Mouse (Mus musculus): ENCODE measurements at regions not wholly inside any gene's neighbourhood (a gene's known extent, or its start where the extent isn't known, plus 50 kb on each side); places are given as distances from the start of the nearest gene placed in this dataset.

DNA sequence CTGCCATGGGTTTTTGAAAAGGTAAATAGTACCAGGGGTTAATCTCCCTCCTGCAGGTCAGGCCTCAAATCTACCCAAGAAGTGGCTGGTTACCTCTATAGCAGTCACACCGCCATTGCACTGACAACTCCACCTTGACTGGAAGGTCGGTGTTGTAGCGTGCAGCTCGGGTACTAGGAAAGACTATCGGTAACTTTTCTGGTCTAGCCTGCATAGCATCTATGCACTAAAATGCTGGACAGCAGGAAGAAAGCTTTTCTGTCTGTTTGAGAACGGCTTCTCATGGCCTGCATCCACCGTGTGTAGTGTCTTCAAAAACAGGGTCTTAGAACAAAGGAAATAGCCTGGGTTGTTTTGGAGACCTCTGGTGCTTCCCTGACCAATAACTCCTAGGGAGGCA is 88.8 kb downstream of the Bms1 start:
- H3K9me3 ChIP-seq (replicated peaks): no peaks in the 10 kb centered on the region
- DNase-seq (ENCODE audit: low spot score): no peak
- no peak overlapping the region for H3K4me3 ChIP-seq
- H3K4me1 ChIP-seq: no peaks in the 10 kb centered on the region
- no peaks in the 10 kb centered on the region for H3K36me3 ChIP-seq
- H3K27me3 ChIP-seq (ENCODE audit: low read depth, poor library complexity, severe bottlenecking): no peaks in the 10 kb centered on the region
- H3K27ac ChIP-seq: no peak overlapping the region
- 92% methylated on average over 7 of the region's 7 CpGs for WGBS

DNA sequence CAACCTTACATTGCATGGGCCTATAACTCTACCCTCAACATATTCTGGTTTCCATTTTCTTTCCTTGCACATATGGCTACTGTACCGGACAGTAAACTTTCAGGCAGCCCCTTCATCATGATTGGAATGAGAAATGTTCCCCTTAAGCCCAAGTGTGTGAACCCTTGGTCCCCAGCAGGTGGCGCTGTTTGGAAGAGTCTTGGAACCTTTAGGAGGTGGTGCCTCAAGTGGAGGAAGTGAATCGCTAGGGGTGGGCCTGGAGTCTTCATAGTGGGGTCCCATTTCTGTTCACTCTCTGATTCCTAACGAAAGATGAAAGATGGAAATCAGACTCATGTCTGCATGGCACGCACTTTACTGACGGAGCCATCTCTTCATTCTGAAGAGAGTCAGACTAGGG is 91.8 kb downstream of the Bms1 start:
- Histone ChIP-seq H3K4me1 (no peaks in the 10 kb centered on the region), H3K27me3 (ENCODE audit: low read depth, poor library complexity, severe bottlenecking) (no peaks in the 10 kb centered on the region), H3K9me3 (replicated peaks) (no peaks in the 10 kb centered on the region), H3K36me3 (no peaks in the 10 kb centered on the region), H3K27ac (no peak overlapping the region), H3K4me3 (no peak overlapping the region)
- DNase-seq (ENCODE audit: low spot score): peak; percentile 48
- WGBS: 75% methylated on average over 6 of the region's 6 CpGs

DNA sequence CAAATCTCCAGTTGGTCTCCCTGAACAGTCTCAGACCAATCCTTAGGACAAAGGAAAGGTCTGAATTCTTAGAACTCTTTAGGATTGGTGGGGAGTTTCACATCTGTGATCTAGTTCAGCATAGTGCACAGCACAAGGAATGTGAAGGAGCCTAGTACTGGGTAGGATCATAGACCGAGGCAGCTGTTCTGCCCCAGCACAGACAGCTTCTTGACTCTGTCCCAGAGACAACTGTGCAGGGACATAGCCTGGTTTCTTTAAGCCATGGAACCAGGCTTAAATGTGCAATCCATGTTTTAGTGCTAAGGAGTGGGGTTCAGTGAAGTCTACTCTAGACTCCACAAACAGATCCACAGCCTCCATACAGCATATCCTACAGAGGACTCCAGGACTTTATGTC is 93.6 kb downstream of the Bms1 start:
- no peaks in the 10 kb centered on the region for H3K9me3 ChIP-seq (replicated peaks)
- H3K4me1 ChIP-seq: no peaks in the 10 kb centered on the region
- H3K4me3 ChIP-seq: no peak overlapping the region
- H3K27me3 ChIP-seq (ENCODE audit: low read depth, poor library complexity, severe bottlenecking): no peaks in the 10 kb centered on the region
- DNase-seq (ENCODE audit: low spot score): no peak
- no peaks in the 10 kb centered on the region for H3K36me3 ChIP-seq
- WGBS: 97% methylated on average over 1 of the region's 1 CpGs
- no peak overlapping the region for H3K27ac ChIP-seq

DNA sequence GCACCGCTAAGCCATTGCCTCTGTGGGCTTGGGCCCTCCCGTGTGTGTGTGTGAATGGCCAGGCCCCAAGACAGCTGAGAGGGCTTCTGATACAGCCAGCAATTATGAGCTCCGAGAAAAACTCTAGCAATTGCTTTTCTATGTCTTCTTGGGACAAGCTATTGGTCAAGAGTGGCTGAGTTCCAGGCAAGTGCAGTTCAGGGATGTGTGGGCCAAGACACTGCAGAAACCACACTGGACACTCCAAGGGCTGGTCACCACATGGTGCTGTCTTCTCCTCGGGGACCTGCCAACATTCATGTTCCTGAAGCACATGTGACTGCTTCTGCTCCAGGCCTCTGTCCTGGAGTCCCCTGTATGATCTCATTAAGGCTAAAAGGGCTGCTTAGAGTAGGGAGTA is 94.7 kb downstream of the Bms1 start:
- DNase-seq (ENCODE audit: low spot score): no peak
- no peak overlapping the region for H3K4me3 ChIP-seq
- H3K9me3 ChIP-seq (replicated peaks): no peaks in the 10 kb centered on the region
- H3K27me3 ChIP-seq (ENCODE audit: low read depth, poor library complexity, severe bottlenecking): no peaks in the 10 kb centered on the region
- H3K36me3 ChIP-seq: no peaks in the 10 kb centered on the region
- WGBS: 78% methylated on average over 4 of the region's 4 CpGs
- no peaks in the 10 kb centered on the region for H3K4me1 ChIP-seq
- no peak overlapping the region for H3K27ac ChIP-seq

GRCm38 (mm10) chr6:118323052-118323451 is 96.2 kb downstream of the Bms1 start:
- Histone ChIP-seq H3K27me3 (ENCODE audit: low read depth, poor library complexity, severe bottlenecking) (no peaks in the 10 kb centered on the region), H3K27ac (no peak overlapping the region), H3K4me1 (no peaks in the 10 kb centered on the region), H3K4me3 (no peak overlapping the region), H3K9me3 (replicated peaks) (no peaks in the 10 kb centered on the region), H3K36me3 (no peaks in the 10 kb centered on the region)
- WGBS: 87% methylated on average over 6 of the region's 6 CpGs
- DNase-seq (ENCODE audit: low spot score): no peak

- H3K27me3 ChIP-seq (ENCODE audit: low read depth, poor library complexity, severe bottlenecking): no peaks in the 10 kb centered on the region
- H3K36me3 ChIP-seq: no peaks in the 10 kb centered on the region
- no peak overlapping the region for H3K4me3 ChIP-seq
- no peaks in the 10 kb centered on the region for H3K4me1 ChIP-seq
- DNase-seq (ENCODE audit: low spot score): no peak
- H3K27ac ChIP-seq: no peak overlapping the region
- no peaks in the 10 kb centered on the region for H3K9me3 ChIP-seq (replicated peaks)
- WGBS: 81% methylated on average over 5 of the region's 5 CpGs
Measured at GRCm38 (mm10) chr6:118322631-118323030, 96.6 kb downstream of the Bms1 start.

DNA sequence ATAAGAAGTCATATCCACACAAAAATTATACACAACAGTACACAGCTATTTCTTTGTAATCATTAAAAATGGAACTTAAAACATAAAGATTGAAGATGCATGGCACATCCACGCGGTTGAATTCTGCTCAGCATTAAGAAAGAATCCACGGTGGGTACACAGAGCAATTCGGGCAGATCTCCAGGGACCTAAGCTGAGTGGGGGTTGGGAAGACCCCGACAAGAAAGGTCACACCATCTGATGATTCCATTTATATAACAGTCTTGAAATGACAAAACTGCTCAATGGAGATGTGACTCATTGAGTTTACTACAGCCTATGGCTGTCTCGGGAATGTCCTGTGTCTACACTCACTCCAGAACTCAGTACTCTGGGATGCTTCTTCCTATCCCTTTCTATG is 97.2 kb downstream of the Bms1 start:
- Histone ChIP-seq H3K9me3 (replicated peaks) (no peaks in the 10 kb centered on the region), H3K27ac (no peak overlapping the region), H3K36me3 (no peaks in the 10 kb centered on the region), H3K4me3 (no peak overlapping the region), H3K4me1 (no peaks in the 10 kb centered on the region), H3K27me3 (ENCODE audit: low read depth, poor library complexity, severe bottlenecking) (no peaks in the 10 kb centered on the region)
- no peak for DNase-seq (ENCODE audit: low spot score)
- 91% methylated on average over 6 of the region's 6 CpGs for WGBS

DNA sequence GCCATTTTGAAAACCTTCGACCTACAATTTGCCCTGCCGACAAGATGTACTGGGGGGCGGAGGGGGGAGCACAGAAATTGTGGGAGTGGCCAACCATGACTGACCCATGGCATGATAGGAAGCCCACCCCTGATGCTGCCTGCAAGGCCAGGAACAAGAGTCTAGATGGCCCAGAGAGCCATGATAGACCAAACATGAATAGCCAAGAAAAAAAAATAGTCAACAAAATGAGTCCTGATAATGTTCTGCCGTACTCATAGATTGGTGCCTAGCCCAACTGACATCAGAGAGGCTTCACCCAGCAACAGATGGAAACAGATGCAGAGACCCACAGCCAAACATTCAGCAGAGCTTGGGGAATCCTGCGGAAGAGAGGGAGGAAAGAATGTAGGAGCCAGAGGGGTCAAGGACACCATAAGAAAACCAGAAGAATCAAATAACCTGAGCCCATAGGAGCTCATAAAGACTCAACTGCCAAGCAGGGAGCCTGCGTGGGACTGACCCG is 99.2 kb downstream of the Bms1 start:
- H3K27me3 ChIP-seq (ENCODE audit: low read depth, poor library complexity, severe bottlenecking): no peaks in the 10 kb centered on the region
- H3K27ac ChIP-seq: no peak overlapping the region
- no peak overlapping the region for H3K4me3 ChIP-seq
- WGBS: 93% methylated on average over 7 of the region's 7 CpGs
- H3K9me3 ChIP-seq (replicated peaks): no peaks in the 10 kb centered on the region
- peaks cover 8% of the 10 kb centered on the region for H3K4me1 ChIP-seq
- H3K36me3 ChIP-seq: no peaks in the 10 kb centered on the region
- DNase-seq (ENCODE audit: low spot score): no peak

- WGBS: 86% methylated on average over 6 of the region's 6 CpGs
- Histone ChIP-seq H3K4me3 (no peak overlapping the region), H3K27me3 (ENCODE audit: low read depth, poor library complexity, severe bottlenecking) (no peaks in the 10 kb centered on the region), H3K36me3 (no peaks in the 10 kb centered on the region), H3K4me1 (peaks cover 14% of the 10 kb centered on the region), H3K27ac (no peak overlapping the region), H3K9me3 (replicated peaks) (no peaks in the 10 kb centered on the region)
- no peak for DNase-seq (ENCODE audit: low spot score)
Measured at GRCm38 (mm10) chr6:118315881-118316280, 103.4 kb downstream of the Bms1 start.

- no peak overlapping the region for H3K4me3 ChIP-seq
- 21% methylated on average over 13 of the region's 13 CpGs for WGBS
- H3K27ac ChIP-seq: peak overlapping the region; percentile 42
- no peaks in the 10 kb centered on the region for H3K9me3 ChIP-seq (replicated peaks)
- DNase-seq (ENCODE audit: low spot score): no peak
- H3K4me1 ChIP-seq: peaks cover 14% of the 10 kb centered on the region
- no peaks in the 10 kb centered on the region for H3K36me3 ChIP-seq
- no peaks in the 10 kb centered on the region for H3K27me3 ChIP-seq (ENCODE audit: low read depth, poor library complexity, severe bottlenecking)
Measured at GRCm38 (mm10) chr6:118314941-118315687, 104.2 kb downstream of the Bms1 start.

GRCm38 (mm10) chr6:118311081-118311480 is 108.2 kb downstream of the Bms1 start:
- Histone ChIP-seq H3K9me3 (replicated peaks) (no peaks in the 10 kb centered on the region), H3K4me1 (peaks cover 23% of the 10 kb centered on the region), H3K4me3 (no peak overlapping the region), H3K36me3 (no peaks in the 10 kb centered on the region), H3K27me3 (ENCODE audit: low read depth, poor library complexity, severe bottlenecking) (no peaks in the 10 kb centered on the region), H3K27ac (no peak overlapping the region)
- DNase-seq (ENCODE audit: low spot score): no peak
- 87% methylated on average over 9 of the region's 9 CpGs for WGBS

- no peak overlapping the region for H3K4me3 ChIP-seq
Measured at GRCm38 (mm10) chr6:118309923-118310322, 109.4 kb downstream of the Bms1 start.

GRCm38 (mm10) chr6:118308586-118308985 is 110.7 kb downstream of the Bms1 start:
- Histone ChIP-seq H3K4me3 (no peak overlapping the region), H3K9me3 (replicated peaks) (no peaks in the 10 kb centered on the region), H3K36me3 (no peaks in the 10 kb centered on the region), H3K27me3 (ENCODE audit: low read depth, poor library complexity, severe bottlenecking) (no peaks in the 10 kb centered on the region), H3K4me1 (peaks cover 9% of the 10 kb centered on the region; the same call in 1 of the 2 replicates), H3K27ac (no peak overlapping the region)
- DNase-seq (ENCODE audit: low spot score): no peak
- 74% methylated on average over 3 of the region's 3 CpGs for WGBS

More at GRCm38 (mm10) chr6:118309923-118310322, 109.4 kb downstream of the Bms1 start:
- no peak for DNase-seq (ENCODE audit: low spot score)
- Histone ChIP-seq H3K27ac (no peak overlapping the region), H3K4me1 (peaks cover 13% of the 10 kb centered on the region), H3K36me3 (no peaks in the 10 kb centered on the region), H3K9me3 (replicated peaks) (no peaks in the 10 kb centered on the region), H3K27me3 (ENCODE audit: low read depth, poor library complexity, severe bottlenecking) (no peaks in the 10 kb centered on the region)
- WGBS: 84% methylated on average over 2 of the region's 2 CpGs

DNA sequence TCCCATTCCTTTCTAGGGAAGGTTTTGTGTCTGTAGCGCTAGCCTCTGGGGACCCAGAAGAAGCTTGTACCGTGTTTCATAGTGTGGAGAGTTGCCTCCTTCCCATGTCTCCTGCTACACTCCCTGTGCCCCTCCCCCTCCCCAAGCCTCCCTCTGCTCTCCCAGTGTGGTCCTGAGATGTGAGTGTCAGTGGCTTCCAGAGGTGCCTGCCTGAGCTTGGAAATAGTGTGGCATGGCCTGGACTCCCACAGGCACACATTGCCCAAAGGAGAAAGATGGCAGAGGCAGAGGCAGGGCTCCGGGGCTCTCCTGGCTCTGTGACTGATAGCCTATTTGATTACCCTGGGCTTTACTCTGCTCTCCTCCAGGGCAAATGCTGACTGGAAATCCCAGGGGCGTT is 110.0 kb upstream of the Ret start:
- H3K36me3 ChIP-seq: no peaks in the 10 kb centered on the region
- H3K4me3 ChIP-seq: no peak overlapping the region
- no peak for DNase-seq (ENCODE audit: low spot score)
- H3K4me1 ChIP-seq: peaks cover 14% of the 10 kb centered on the region
- no peaks in the 10 kb centered on the region for H3K9me3 ChIP-seq (replicated peaks)
- no peaks in the 10 kb centered on the region for H3K27me3 ChIP-seq (ENCODE audit: low read depth, poor library complexity, severe bottlenecking)
- no peak overlapping the region for H3K27ac ChIP-seq
- WGBS: 41% methylated on average over 4 of the region's 4 CpGs

Measured in limb, embryonic 10.5 days (tissue).